Mouse (Mus musculus): Measurements from ENCODE around the gene Snrnp40.

Snrnp40 gene

GRCm38 (mm10) chr4:130387256-130387655, 27.3 kb downstream of the Snrnp40 start:
- no peak for DNase-seq

GRCm38 (mm10) chr4:130389496-130389895, 29.6 kb downstream of the Snrnp40 start:
- no peak for DNase-seq

- no peak for DNase-seq
Measured at GRCm38 (mm10) chr4:130389927-130390326, 30.0 kb downstream of the Snrnp40 start.

- no peak for DNase-seq
Measured at GRCm38 (mm10) chr4:130391265-130391664, 31.3 kb downstream of the Snrnp40 start.
